Mouse (Mus musculus) stomach, postnatal 0 days (tissue): Measurements from ENCODE around the gene Srgap2.

Experiments used
- CTCF ChIP-seq: IDR thresholded peaks from 2 replicates; pipeline ENCODE4 v1.5.1; 2016; ENCODE audit warnings: antibody characterized with exemption, low read depth, mild to moderate bottlenecking, moderate library complexity
- EP300 ChIP-seq: optimal IDR thresholded peaks from 2 replicates; pipeline ENCODE3; 2016; ENCODE audit warnings: antibody characterized with exemption

DNA sequence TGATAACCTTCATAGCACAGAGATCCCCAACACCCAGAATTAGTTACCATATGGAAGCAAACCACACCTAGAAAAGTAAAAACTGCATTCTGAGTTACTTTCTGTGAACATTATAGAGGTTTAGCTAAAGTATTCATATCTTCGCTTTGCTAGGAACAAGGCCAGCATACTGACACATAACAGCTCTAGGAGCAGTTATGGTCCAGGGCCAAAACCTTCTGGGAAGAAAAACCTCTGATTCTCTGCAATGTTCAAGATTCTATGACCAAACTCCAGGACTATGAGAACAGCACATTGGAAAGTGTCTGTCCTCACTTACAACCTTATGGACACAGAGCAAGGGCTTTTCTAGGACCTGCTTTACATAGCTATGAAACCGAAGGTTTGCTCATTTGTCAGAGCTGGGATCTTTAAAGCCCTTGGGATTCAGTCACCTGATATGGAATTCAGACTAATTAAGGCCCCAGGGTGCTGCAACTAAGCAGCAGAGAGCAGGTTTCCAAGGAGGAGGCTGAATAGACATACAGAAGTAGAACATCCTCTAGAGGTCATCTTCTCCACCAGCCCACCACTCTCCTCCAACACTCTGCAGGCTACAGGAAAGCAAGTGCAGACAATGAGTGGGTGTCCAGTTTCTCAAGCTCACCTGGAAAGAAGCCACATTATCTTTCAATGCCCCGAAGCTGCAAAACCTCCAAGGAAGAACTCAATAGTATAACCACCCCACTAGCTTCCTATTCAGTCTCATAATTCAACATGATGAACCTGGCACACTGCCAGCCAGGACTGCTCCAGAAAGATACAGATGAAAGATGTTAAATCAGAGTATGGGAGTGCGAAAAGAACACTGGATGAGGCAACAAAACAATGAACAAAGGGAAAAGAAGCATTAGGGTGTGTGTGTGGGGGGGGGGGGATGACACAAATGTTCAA is 32.9 kb downstream of the Srgap2 start:
- TF ChIP-seq CTCF (no peak), EP300 (no peak)
